Mouse (Mus musculus): Measurements from ENCODE around the gene Cir1.

Cir1 gene

GRCm38 (mm10) chr2:73312152-73313116 is at the start of gene Cir1, which contains the start of gene Scrn3:
Gene Cir1, minus strand, starts transcription at chr2:73312701.
Gene Scrn3, plus strand, starts transcription at chr2:73312601.
- DNase-seq (ENCODE audit: low spot score in 2 of 2): peak; percentile 93 to 94

- DNase-seq (ENCODE audit: low spot score in 2 of 2): no peak
Observed at GRCm38 (mm10) chr2:73360536-73360935, 48.0 kb upstream of the Cir1 start.

DNA sequence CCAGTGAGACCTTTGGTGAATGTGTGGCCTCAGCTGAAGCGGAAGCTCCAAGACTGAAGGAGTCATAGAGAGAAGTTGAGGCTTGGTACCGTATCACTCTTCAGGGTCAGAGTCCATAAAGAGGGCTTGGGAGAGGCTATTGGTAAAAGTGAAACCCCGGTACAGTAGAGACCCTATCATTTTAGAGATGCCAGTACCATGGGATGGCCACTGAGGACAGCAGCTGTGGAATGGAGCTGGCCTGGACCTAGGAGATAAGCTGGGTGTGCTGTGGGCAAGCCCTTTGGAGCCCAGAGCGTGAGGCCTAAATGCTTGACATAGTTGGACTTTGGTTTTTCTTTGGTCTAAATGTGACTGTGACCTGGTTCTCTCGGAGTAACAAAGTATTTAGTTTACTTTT is 47.4 kb upstream of the Cir1 start:
- no peak for DNase-seq (ENCODE audit: low spot score in 2 of 2)

DNA sequence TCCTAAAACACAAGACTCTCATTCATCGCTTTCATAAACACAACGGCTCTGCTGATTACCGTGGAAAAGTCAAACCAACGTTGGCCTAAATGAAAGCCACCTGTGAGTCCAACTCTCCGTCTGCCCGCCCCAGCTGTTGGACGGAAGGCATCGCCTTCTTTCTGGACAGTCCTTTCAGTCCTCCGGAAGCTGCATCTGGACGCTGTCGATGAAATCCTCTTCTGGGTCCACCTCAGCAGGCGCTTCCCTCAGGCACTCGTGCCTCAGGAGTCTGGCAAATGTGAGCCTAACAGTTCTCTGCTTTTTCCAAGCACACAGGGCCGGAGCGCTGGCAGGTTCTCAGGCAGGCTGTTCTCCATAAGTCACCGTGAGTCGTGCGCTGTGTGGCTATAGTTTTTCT is 44.5 kb upstream of the Cir1 start:
- no peak for DNase-seq (ENCODE audit: low spot score in 2 of 2)

DNA sequence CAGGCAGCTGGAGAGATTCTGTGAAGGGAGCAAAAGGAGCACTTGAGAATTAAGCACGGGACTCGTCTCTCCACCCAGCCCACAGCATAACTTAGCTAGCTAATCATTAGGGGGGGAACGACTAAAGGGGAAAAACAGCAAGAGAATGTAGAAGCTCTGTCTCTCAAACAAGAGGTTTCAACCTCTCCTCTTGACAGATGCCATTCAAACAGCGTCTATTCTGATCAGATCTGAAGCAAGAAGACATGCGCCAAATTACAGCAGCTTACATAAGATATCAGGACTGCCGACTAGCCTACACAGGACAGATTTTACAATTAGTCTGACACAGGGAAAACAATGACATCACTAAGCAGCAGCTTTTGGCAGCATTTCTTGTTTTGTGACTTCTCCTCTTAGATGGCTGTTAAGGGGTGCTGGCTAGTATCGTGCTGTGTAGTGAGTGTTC is 39.5 kb upstream of the Cir1 start:
- no peak for DNase-seq (ENCODE audit: low spot score in 2 of 2)

DNA sequence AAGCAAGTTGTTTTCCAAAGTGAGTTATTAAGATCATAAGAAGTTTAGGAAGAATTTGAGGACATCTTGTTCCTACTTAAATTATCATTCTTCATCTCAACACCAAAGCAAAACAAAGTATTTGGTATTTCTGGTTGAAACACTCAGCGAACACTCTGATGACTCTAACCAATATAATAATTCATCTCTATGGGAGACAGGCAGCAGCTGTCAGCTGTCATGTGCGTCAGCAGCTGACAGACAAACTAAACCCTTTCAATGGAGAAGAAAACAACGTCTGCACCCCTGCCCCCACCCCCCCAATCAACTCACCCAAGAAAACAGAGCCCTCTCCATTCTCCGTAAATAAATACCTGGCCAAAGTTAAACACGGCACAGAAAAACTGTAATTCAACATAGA is 39.0 kb upstream of the Cir1 start:
- DNase-seq (ENCODE audit: low spot score in 2 of 2): no peak

DNA sequence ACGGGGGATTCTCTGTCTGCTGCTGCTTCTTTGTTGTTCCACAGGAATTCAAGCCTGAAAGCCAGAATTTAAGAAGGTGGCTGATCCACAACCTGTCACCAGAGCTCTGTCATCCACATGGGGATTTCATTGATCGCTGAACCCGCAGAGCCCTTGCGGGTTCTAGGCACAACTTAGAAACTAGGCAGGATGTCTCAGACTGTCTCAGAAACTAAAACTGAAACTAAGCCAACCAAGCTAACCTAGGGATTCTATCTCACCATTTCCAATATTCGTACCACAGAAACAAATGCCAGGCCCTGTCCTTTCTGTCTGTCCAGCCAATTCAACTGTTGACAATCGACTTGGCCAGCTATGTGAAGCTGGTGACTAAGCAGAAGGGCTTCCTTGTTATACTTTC is 35.7 kb upstream of the Cir1 start:
- DNase-seq (ENCODE audit: low spot score in 2 of 2): no peak

DNA sequence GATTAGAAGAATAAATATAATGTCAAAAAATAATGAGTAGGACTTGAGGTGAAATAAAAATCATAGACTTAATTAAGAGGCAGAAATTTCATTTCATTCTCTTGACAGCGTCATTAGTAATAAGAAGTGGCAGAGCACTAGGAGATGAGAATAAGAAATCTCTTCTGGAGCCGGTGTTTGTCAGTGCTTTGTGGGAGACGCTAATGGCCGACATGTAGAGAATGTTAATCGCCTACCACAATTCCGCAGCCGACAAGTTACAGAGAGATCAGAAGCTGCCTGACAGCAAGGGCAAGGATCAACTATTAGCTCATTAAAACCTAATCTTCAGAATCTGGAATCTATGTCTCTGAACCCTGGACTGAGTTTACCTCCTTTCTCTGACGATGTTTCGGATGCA is 35.3 kb upstream of the Cir1 start:
- DNase-seq (ENCODE audit: low spot score in 2 of 2): no peak

- DNase-seq (ENCODE audit: low spot score in 2 of 2): no peak
Observed at GRCm38 (mm10) chr2:73347136-73347535, 34.6 kb upstream of the Cir1 start.

DNA sequence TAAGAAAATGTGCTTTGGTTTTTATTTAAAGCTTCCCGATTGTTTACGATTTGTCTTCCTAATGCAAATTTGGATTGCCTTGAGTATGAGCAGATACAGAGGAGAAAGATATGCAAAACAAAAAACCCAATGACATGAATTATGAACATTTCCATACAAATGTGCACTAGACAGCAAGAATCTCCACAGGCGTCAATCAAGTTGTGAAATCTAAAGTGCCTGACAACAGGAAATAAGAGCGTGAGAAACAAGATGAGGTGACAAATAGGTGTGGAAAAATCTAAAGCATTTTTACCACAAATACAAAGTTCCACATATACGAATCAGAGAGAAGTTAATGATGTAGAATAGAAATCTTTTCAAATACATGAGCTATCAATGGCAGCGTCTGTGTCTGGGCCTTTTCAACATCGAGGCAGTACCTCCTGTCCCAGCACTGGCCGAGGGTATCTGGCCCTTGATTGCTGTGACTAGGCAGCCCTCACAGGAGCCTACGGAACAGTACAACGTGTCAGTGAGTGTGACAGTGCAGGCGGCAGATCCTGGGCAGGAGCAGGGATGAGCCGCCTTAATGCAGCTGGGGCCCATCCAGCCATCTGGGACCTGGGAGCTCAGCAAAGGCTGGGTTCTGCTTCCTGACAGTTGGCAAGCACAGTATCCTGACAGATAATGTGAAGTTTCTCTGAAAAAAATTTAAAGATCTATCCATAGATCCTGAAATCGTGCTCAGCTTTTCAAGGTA is 34.0 kb upstream of the Cir1 start:
- no peak for DNase-seq (ENCODE audit: low spot score in 2 of 2)

DNA sequence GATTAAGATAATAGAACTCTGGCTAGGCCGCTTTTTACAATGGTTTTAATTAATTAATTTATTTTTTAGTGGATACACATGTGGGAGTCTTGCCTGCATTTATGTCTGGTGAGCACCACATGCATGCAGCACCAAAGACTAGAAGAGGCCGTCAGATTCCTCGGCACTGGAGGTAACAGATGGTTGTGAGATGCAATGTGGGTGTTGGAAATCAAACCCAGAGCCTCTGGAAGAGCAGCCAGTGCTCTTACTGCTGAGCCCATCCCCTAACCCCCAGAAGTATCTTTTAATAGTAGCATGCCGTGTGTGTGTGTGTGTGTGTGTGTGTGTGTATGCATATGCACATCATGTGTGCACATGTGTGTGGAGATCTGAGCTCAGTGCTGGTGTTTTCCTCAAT is 32.7 kb upstream of the Cir1 start:
- DNase-seq (ENCODE audit: low spot score in 2 of 2): no peak

- no peak for DNase-seq (ENCODE audit: low spot score in 2 of 2)
Observed at GRCm38 (mm10) chr2:73343701-73344100, 31.2 kb upstream of the Cir1 start.

- no peak for DNase-seq (ENCODE audit: low spot score in 2 of 2)
Observed at GRCm38 (mm10) chr2:73338415-73338814, 25.9 kb upstream of the Cir1 start.

DNA sequence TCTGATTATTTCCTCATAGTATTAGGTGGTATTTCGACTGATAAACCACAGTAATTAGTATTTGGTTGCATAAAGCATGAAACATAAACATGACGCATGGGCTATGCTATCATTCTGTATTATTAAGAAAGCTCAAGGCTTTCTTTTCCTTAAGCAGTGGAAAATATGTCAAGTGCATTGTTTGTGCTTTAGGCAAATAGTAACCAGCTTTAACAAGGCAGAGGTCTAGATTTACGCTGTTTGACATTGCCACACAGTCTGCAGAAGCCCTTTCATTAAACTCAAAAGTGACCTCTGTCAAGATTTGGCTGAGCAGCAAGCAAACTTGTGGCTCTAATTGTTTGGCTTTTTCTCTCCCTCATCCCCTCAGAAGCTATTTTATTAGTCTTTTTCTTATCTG is 23.4 kb upstream of the Cir1 start:
- DNase-seq (ENCODE audit: low spot score in 2 of 2): no peak

DNA sequence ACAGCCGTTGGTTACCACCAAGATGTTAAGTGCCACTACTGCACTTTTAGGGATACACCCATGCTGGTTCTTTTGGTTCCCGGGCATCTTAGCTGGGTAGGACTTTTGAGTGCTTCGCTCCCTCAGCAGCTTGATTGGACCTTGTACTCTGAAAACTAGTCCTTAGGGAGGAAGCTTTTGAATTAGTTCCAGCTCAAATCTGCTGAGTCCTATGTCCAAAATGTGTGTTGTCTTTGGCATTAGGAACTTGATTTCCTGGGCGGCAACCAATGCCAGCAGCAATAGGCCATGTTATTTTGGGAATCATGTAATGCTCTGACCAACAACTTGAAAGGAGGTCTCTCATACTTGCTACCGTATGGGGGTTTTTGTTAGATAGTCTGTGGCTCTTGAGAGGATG is 13.4 kb upstream of the Cir1 start:
- DNase-seq (ENCODE audit: low spot score in 2 of 2): no peak

DNA sequence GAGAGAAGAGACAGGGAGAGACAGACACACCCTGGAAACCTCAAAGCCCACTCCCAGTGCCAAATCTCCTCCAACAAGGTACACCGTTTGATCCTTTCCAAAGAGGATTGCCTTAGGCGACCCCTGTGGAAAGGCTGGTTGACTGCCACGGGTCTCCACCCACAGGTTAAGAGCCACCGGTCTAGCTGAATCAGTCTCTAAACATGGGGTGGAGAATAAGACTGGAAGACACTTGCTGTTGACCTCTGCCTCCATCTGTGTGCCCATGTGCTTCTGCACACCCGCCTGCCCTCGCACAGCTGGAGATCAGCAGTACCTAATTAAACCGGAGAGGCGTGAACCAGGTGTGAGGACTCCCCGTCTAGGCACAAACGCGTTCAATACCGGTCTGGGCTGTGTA is 10.5 kb upstream of the Cir1 start:
- DNase-seq (ENCODE audit: low spot score in 2 of 2): no peak

DNA sequence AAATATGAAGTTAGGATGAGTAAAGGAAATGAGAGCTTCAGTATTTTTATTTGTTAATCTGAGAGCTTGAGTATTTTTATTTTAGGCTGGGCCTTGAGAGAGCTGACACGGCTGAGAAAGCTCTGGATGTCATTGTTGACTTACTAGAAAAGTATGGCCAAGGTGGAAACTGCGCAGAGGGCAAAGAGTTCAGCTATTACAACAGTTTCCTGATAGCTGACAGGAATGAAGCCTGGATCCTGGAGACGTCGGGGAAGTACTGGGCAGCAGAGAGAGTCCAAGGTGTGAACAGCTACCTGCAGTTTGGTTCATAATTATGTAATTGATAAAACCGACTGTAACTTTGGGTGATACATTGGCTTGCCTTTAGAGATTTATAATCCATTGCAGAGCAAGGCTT is 6.7 kb upstream of the Cir1 start:
- DNase-seq (ENCODE audit: low spot score in 2 of 2): no peak

DNA sequence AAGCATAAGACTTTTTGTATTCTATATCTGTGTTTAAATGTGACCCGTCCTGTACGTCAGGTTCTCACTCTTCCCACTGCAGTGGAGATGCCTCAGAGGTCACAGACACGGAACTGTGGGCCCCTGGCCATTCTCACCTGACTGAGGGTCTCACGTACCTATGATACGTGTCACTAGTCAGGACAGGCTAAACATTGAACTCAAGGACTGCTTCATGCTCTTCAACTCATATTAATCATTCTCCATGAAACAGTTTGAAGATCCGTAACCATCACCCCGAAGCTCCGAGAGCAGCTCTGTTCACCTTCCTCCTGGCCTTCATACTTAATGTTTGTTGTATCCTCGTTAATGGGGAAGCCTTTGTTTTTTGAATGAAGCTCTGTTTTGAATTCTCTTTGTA is 4.9 kb upstream of the Cir1 start:
- no peak for DNase-seq (ENCODE audit: low spot score in 2 of 2)

DNA sequence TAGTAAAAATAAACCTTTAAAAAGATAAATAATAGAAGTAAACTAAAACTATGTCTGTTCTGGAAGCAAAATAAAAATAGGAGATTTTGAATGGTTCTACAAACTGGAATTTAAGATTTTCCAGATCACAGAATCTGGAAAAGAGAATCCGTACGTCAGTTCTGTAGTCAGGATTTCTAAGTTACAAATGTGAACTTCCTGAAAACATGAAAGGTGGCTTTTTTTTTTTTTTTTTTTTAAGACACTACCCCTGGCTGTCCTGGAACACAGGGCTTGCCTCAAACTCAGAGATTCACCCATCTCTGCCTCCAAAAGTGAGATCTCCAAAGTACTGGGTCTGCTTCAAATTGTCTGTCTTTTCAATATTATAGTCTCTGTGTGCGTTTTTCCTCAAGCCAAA is 1.8 kb upstream of the Cir1 start:
- no peak for DNase-seq (ENCODE audit: low spot score in 2 of 2)

- DNase-seq (ENCODE audit: low spot score in 2 of 2): peak in 1 of 2 experiments; percentile 26
Observed at GRCm38 (mm10) chr2:73313117-73313501, 608 bp upstream of the Cir1 start.

DNA sequence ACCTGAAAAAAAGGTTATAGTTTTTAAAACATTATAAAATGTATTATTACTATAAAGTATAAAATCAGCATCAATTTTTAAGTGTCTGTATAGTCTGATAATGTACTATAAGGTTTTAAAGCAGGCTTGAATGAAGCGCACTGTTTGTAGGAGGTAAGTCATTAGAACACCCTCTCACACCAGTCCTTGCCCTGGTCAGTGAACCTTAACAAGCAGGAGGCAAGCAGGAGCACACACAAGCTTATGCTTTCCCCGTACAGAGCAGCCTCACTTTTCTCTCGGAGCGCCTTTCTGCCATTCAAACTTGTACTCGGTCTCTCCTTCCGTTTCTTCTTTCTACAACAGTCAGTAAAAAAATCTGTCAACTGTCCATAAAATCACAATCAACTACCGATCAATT is 6.5 kb downstream of the Cir1 start:
- no peak for DNase-seq (ENCODE audit: low spot score in 2 of 2)

DNA sequence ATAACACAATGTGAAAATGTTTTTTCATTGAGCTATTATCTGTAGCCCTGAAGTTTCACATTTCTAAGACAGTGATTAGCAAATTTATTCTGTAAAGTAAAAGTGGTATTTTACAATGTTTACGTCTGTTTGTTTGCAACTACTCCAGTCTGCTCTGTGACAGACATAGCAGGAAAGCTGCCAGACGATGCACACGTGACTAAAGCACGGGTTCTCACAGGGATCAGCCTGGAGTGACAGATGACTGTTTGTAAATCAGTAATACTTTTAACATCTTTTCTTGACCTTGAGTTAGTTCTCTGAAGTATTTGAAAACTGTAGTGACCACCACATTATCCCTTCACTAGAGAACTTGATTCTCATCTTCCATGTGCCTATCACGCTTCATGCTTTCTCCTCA is 8.0 kb downstream of the Cir1 start:
- DNase-seq (ENCODE audit: low spot score in 2 of 2): no peak

- no peak for DNase-seq (ENCODE audit: low spot score in 2 of 2)
Observed at GRCm38 (mm10) chr2:73302722-73303121, 9.8 kb downstream of the Cir1 start.

All from urinary bladder, postnatal 4 days (tissue).